Mouse (Mus musculus) limb, embryonic 10.5 days (tissue): Measurements from ENCODE around the gene Ell. TPM values are rescaled to one million over a fixed set of nuclear protein-coding genes. Genes with fewer than 3 reads are reported as not detected.
A peak's percentile ranks its signal among the peaks of the same experiment; 100 is the strongest.

ENCODE experiments used
- DNase-seq: peaks from one replicate; pipeline ENCODE4 v3.0.0-alpha.2; 2017; ENCODE audit warnings: low spot score
- H3K27ac ChIP-seq: fragments of 300-500 bp; sonication (generic); 2 replicates; pipeline ENCODE4 v1.5.1; 2016; ENCODE audit warnings: mild to moderate bottlenecking
- H3K27me3 ChIP-seq: fragments of 300-500 bp; sonication (generic); 2 replicates; pipeline ENCODE4 v1.6.1; 2016; ENCODE audit warnings: low read depth, mild to moderate bottlenecking; ENCODE audit not compliant: poor library complexity, severe bottlenecking
- H3K36me3 ChIP-seq: fragments of 300-500 bp; sonication (generic); 2 replicates; pipeline ENCODE4 v1.6.1; 2016; ENCODE audit warnings: mild to moderate bottlenecking, moderate library complexity
- H3K4me1 ChIP-seq: fragments of 300-500 bp; sonication (generic); 2 replicates; pipeline ENCODE4 v1.6.1; 2016
- H3K4me3 ChIP-seq: fragments of 300-500 bp; sonication (generic); 2 replicates; pipeline ENCODE4 v1.5.1; 2016; ENCODE audit warnings: mild to moderate bottlenecking, moderate library complexity
- H3K9me3 ChIP-seq: fragments of 300-500 bp; sonication (generic); replicated peaks from 2 replicates; pipeline ENCODE4 v1.6.1; 2016; ENCODE audit warnings: mild to moderate bottlenecking
- WGBS: fragments of 180-500 bp; shearing (Covaris S2); methylation state at CpG from one replicate; pipeline ENCODE4 v1.1.7; 2016; 5-methylcytosine and 5-hydroxymethylcytosine counted together
- polyA plus RNA-seq: library from polyadenylated mRNA; unstranded; fragments of >200 nt; fragmentation: Nextera tagmentation; extraction: Ambion mirVana; gene quantifications from 2 replicates; pipeline ENCODE4 v1.2.1, GENCODE M21; 2016

The Ell gene
- polyA plus RNA-seq, 1 experiment from 2014 or later, result 26.1 TPM

DNA sequence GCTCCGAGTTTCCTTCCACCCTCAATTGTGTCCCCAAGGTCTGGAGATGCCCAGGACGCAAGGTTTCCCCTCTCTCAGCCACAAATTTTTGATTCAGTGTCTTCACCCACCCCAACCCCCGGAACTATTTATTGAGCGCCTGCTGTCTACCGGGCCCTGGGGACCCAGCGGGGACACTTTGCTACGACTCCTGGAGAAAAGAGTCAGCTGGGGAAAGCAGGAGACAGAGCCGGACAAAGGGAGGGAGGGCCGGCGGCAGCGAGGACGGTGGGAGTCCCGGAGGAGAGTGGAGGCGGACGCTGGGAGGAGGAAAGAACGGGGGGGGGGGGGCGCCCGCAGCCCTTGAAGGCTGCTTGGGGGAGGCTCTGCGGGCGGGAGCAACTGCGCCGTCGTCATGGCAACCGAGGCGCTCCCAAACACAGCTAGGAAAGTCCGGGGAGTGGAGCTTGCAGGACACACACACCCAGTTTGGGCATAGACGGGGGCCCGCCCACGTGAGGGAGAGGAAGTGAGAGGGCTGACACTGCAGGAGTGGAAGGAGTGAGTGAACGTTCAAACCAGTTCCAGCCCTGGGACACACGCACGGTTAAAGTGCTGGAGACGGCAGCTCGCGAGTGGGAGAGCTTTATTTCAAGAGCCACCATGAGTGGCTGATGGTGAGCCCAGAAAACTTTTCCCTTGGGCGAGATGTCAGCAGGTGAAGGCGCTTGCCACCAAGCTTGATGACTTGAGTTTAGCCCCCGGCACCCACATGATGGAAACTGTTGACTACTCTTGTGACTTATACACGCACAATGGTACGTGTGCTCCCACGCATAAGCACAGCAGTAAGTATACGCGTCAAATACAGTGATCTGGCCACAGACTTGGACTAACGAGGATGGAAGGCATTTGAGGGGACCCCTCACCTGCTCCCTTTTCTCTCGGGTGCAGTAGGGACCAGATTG, 70.9 kb downstream of the Ell start:
- peaks cover 66% of the 10 kb centered on the region for H3K4me1 ChIP-seq
- H3K36me3 ChIP-seq, result peaks cover 14% of the 10 kb centered on the region
- no peaks in the 10 kb centered on the region for H3K9me3 ChIP-seq
- H3K27ac ChIP-seq, result peak overlapping the region; percentile 99
- peak; percentile 93 for DNase-seq
- H3K27me3 ChIP-seq, result no peaks in the 10 kb centered on the region
- WGBS, result 1% methylated on average over 43 of the region's 45 CpGs
- H3K4me3 ChIP-seq, result peak overlapping the region; percentile 87

DNA sequence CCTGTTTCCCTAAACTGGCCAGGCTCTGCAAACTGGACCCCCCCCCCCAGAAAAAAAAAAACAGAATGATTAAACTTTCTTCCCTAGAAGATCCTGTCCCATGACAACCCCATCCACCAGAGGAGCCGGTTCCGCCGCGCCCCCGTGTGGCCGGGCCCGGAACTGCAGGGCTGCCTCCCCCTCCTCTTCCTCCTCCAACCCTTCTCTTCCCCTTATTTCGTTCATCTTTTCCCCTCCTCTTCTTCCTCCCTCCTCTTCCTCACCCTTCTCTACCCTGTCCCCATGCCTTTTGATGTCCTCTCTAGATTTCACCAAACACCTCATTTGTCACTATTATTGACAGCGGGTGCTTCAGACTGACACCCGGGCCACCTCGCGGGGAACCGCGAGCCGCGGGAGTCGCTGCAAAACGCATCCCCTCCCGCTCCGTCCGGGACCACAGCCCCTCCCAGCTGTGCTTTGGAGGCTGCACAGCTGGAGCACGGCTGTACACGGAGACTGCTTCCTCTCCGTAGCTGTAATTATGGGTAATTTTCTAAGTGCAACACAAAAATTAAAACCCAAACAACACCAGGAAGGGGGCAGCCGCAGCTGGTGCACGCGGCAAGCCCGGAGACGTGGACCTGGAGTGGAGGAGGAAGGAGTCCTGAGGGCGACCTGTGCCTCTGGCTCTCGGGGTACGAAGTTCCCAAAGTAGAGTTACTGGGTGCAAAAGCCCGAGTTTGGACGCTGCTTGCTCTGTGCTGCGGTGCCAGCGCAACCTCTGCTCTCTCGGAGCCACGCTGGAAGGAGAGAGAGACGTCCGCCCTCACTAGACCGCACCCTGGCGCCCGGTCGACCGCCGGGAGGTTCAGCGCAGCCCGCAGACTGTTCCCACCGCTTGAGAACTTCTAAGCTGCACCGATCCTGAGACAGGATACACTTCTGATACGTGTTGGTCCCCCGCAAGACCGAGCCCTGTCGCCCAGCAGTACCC, 71.8 kb downstream of the Ell start:
- Histone ChIP-seq H3K4me1 (peaks cover 60% of the 10 kb centered on the region), H3K27me3 (no peaks in the 10 kb centered on the region), H3K4me3 (peak overlapping the region; percentile 87), H3K9me3 (no peaks in the 10 kb centered on the region), H3K27ac (peak overlapping the region; percentile 99), H3K36me3 (peaks cover 6% of the 10 kb centered on the region)
- under 1% methylated on average over 54 of the region's 54 CpGs for WGBS
- peak; percentile 97 for DNase-seq

DNA sequence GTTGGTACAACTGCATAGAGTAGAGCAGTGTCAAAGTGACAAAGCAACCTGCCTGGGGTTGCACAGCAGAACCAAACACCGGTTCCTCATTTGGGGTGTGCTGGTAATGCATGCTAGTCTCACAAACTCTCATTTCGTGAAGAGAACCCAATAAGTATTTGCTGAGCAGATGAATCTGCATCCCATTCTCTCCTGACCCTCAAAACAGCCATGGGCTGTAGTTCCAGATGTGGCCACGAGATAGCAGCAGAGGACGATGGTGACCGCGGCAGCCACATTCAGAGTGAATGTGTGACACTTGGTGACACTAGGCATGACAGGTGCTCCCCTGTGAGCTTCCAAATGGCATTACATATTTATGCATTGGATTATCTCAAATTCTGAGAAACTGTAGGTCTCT, 72.6 kb downstream of the Ell start:
- peak; percentile 88 for DNase-seq
- WGBS, result under 1% methylated on average over 6 of the region's 6 CpGs
- peak overlapping the region; percentile 99 for H3K27ac ChIP-seq
- H3K9me3 ChIP-seq, result no peaks in the 10 kb centered on the region
- no peaks in the 10 kb centered on the region for H3K27me3 ChIP-seq
- H3K4me1 ChIP-seq, result peaks cover 52% of the 10 kb centered on the region
- H3K4me3 ChIP-seq, result peak overlapping the region; percentile 87
- peaks cover 3% of the 10 kb centered on the region; the same call in 1 of the 2 replicates for H3K36me3 ChIP-seq

DNA sequence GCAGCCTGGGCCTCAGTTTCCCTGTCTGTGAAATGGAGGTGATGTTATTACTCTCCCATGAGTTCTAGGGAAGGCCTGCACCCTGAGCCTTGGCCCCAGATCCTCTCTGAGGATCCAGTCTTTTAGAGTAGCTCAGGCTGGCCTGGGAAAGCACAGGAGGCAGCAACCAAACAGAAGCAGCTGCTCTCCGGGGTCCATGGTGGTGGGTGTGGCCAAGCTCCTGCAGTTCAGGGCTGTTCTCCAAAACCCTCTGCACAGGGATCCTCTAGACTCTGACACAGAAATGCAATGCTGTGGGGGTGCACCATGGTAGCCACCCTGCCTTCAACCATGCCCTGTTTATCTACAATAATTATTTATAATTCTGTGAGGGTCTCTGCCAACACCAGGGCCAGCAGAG, 74.5 kb downstream of the Ell start:
- Histone ChIP-seq H3K9me3 (no peaks in the 10 kb centered on the region), H3K27me3 (no peaks in the 10 kb centered on the region), H3K4me1 (peaks cover 45% of the 10 kb centered on the region), H3K27ac (no peak overlapping the region), H3K4me3 (no peak overlapping the region), H3K36me3 (peaks cover 3% of the 10 kb centered on the region; the same call in 1 of the 2 replicates)
- WGBS, result 13% methylated on average over 1 of the region's 1 CpGs
- no peak for DNase-seq

DNA sequence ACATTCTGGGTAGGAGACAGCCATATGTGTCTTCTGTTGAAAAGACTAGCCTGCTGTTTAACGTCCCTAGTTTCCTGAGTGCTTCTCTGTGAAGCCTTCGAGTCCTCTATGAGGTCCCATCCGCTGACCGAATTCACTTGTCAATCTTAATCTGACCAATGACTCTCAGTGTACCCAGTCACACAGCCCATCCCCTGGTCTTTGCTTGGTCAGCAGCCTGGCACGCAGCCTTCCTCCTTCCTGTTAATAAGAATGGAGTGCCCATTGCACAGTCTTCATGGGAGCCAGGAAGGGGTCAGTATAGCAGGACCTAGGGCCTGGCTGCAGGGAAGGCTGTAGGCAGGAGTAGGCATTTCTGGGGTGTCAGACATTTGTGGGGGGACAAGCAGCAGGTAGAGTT, 75.2 kb downstream of the Ell start:
- DNase-seq, result no peak
- H3K4me1 ChIP-seq, result peaks cover 42% of the 10 kb centered on the region
- H3K36me3 ChIP-seq, result peaks cover 1% of the 10 kb centered on the region; the same call in 1 of the 2 replicates
- WGBS, result 77% methylated on average over 5 of the region's 5 CpGs
- no peaks in the 10 kb centered on the region for H3K27me3 ChIP-seq
- no peak overlapping the region for H3K27ac ChIP-seq
- H3K4me3 ChIP-seq, result no peak overlapping the region
- no peaks in the 10 kb centered on the region for H3K9me3 ChIP-seq

DNA sequence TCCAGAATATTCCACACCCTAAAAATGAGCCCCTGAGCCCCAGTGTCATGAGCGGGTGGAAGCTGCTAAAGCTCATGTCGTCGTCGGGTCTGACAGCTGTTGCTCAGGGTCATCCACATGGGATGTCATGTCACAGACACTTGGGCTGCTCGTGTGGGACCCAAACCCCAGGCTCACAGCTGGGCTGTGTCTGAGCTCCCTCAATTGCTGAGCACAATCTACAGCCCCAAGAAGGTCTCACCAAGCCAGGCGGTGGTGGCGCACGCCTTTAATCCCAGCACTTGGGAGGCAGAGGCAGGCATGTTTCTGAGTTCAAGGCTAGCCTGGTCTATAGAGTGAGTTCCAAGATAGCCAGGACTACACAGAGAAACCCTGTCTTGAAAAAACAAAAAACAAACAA, 76.0 kb downstream of the Ell start:
- no peaks in the 10 kb centered on the region for H3K36me3 ChIP-seq
- peaks cover 2% of the 10 kb centered on the region for H3K27me3 ChIP-seq
- H3K4me1 ChIP-seq, result peaks cover 34% of the 10 kb centered on the region
- H3K27ac ChIP-seq, result no peak overlapping the region
- no peak for DNase-seq
- no peak overlapping the region for H3K4me3 ChIP-seq
- 89% methylated on average over 8 of the region's 8 CpGs for WGBS
- H3K9me3 ChIP-seq, result no peaks in the 10 kb centered on the region

DNA sequence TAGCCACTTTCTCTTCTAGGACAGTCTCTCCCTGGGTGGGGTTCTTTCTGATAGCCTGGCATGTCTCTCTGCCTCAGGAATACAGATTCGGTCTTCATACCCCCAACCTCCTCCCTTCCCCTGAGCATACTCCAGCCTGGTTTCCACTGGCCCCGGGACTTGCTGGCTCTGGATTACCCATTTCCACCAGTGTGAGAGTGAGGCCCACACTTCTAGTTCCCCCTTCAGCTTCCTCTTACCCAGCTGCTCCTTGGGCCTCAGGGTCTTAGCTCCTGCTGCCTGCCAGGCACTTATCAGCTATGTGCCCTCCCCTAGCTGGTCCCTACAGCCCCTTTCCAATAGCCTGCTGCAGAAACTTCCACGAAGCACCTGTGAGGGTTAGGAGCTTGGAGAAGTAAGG, 76.6 kb downstream of the Ell start, which contains the start of gene Lrrc25:
Gene Lrrc25, plus strand, starts transcription at position 262 of the 400 bp plus-strand sequence.
- 0 out of 2 replicates have a peak within 1 kb of the TSS, but pooled peaks have one; percentile 21 for H3K27ac ChIP-seq
- H3K36me3 ChIP-seq, result no peaks in the 10 kb centered on the region
- 89% methylated on average over 3 of the region's 3 CpGs for WGBS

DNA sequence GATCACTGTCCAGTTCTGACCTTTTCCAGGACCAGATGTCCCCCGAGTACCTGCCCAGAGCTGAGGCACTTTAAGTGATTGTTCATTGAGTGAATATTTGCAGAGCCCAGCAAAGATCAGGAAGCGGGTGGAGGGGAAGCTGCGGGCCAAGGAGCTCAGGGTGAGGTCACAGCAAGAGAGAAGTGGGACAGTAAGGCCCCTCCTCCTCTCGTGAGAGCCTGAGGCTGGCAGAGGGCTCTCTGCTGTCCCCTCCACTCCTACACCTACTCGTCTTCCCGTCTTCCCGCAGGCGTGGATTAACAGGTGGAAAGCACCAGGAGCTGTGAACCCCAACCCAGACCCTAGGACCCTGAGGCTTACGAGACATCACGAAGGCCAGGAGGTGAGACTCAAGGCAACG, 77.4 kb downstream of the Ell start:
- no peak for DNase-seq
- Histone ChIP-seq H3K27me3 (peaks cover 15% of the 10 kb centered on the region), H3K9me3 (no peaks in the 10 kb centered on the region), H3K36me3 (no peaks in the 10 kb centered on the region), H3K4me1 (peaks cover 26% of the 10 kb centered on the region), H3K27ac (no peak overlapping the region), H3K4me3 (no peak overlapping the region)
- WGBS, result 60% methylated on average over 11 of the region's 11 CpGs

More for the DNA sequence above, 76.6 kb downstream of the Ell start, which contains the start of gene Lrrc25:
- no peak for DNase-seq
- Histone ChIP-seq H3K4me1 (peaks cover 31% of the 10 kb centered on the region), H3K9me3 (no peaks in the 10 kb centered on the region), H3K4me3 (no peak within 1 kb of the TSS), H3K27me3 (peaks cover 8% of the 10 kb centered on the region)

DNA sequence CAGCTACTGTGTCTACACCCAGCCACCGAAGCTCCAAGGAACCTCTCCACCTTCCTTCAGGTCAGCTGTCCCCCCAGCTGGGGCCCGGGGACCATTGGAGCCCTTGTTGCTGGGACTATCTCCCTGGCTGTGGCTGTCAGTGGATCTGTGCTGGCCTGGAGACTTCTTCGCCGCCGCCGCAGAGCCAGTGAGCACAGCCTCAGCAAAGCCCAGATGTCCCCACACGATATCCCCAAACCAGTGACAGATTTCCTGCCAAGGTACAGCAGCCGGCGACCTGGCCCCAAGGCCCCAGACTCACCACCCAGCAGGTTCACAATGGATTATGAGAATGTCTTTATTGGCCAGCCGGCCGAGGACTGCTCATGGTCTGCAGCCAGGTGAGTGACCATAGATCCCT, 78.7 kb downstream of the Ell start:
- peak overlapping the region; percentile 13; the same call in 1 of the 2 replicates for H3K4me3 ChIP-seq
- peaks cover 29% of the 10 kb centered on the region for H3K27me3 ChIP-seq
- peaks cover 20% of the 10 kb centered on the region for H3K4me1 ChIP-seq
- no peaks in the 10 kb centered on the region for H3K9me3 ChIP-seq
- peak overlapping the region; percentile 59 for H3K27ac ChIP-seq
- DNase-seq, result no peak
- H3K36me3 ChIP-seq, result no peaks in the 10 kb centered on the region
- WGBS, result 84% methylated on average over 11 of the region's 11 CpGs

DNA sequence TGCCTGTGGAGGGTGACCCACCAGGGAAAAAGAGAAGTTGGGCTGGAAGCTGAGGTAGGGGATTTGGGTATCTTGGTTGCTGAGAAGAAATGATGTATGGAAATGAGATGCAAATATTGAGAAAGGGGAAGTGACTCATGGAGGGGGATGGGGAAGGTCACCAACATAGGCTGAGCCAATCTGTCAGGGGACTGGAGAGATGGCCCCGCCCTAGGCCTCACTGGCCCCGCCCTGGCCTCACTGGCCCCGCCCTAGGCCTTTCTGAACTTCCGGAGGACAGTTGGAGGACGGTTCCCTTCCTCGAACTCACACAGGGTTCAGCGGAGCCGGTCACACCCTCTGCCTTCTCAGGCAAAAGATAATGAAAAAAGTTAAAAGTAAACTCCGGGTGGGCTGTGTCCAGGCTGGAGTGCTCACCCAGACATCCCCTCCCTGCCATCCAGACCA, 79.7 kb downstream of the Ell start:
- 0 out of 2 replicates have a peak overlapping the region, but pooled peaks have one; percentile 16 for H3K4me3 ChIP-seq
- no peaks in the 10 kb centered on the region for H3K36me3 ChIP-seq
- H3K4me1 ChIP-seq, result peaks cover 20% of the 10 kb centered on the region
- WGBS, result 36% methylated on average over 9 of the region's 9 CpGs
- peak overlapping the region; percentile 59; the same call in 1 of the 2 replicates for H3K27ac ChIP-seq
- no peaks in the 10 kb centered on the region for H3K9me3 ChIP-seq
- DNase-seq, result peak; percentile 43
- H3K27me3 ChIP-seq, result peaks cover 32% of the 10 kb centered on the region

DNA sequence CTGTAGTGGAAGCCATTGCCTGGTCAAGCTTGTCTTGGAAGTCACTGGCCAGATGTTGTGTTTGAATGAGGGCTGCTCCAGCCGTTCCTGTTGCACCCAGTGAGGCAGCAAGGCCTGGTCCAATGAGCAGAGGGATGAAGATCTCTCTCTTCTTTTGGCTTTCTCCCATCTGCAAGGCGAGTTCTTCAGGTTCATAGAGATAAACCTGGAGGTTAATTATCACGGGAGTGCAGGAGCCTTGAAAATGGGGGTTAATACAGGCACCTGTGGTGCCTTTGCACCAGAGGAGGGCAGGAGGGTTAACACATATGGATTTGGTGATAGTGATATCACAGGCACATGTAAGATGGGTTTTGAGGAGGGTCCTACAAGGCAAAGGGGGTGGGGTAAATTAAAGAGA, 83.0 kb downstream of the Ell start:
- Histone ChIP-seq H3K9me3 (no peaks in the 10 kb centered on the region), H3K36me3 (no peaks in the 10 kb centered on the region), H3K27ac (no peak overlapping the region), H3K4me3 (no peak overlapping the region), H3K4me1 (peaks cover 28% of the 10 kb centered on the region), H3K27me3 (peaks cover 32% of the 10 kb centered on the region)
- 69% methylated on average over 3 of the region's 3 CpGs for WGBS
- DNase-seq, result no peak

DNA sequence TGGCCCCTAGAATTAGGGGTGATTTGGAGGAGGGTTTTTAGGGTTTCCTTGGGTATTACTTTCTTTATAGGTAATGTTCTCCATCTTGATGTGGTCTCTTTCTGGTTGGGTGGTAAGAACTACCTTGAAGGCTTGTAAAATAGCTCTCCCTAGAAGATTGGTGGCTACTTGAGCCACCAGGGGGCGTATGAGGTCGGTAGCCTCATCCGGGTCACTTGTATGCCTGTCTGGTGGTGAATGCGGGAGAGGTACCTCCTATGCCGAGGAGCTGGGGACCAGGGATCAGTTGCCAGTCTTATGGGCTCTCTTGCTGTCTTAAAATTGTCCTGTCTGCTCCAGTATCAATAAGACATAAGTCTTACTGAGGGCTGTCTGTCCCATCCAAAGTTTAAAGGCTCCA, 85.8 kb downstream of the Ell start:
- Histone ChIP-seq H3K4me1 (peaks cover 24% of the 10 kb centered on the region), H3K4me3 (no peak overlapping the region; the same call in 1 of the 2 replicates), H3K27me3 (peaks cover 32% of the 10 kb centered on the region), H3K27ac (peak overlapping the region; percentile 61; the same call in 1 of the 2 replicates), H3K36me3 (no peaks in the 10 kb centered on the region), H3K9me3 (no peaks in the 10 kb centered on the region)
- WGBS, result 22% methylated on average over 5 of the region's 5 CpGs
- DNase-seq, result peak; percentile 80
